14 mouse cellular contexts compared by ENCODE assay signal in genomic region chr1:136401281-136401680, GRCm38 (mm10). TPM values are rescaled to one million over a fixed set of nuclear protein-coding genes. Genes with fewer than 3 reads are reported as not detected.
DNase-seq lines count a peak whose midpoint lies in the region; TF ChIP-seq lines count a peak whose summit lies in the region.
"Had no signal": no experiment of that assay in that cellular context is flagged by ENCODE, and none has a peak within 500 bp of the region (broad histone marks: within the 10 kb centered on the region; RNA-seq: fewer than 3 reads in every experiment).

No protein-coding gene starts in this region.

- peak; percentile 80 for DNase-seq in right cerebral cortex, adult 18-20 months
- DNase-seq in right cerebral cortex, postnatal 4 days, result no peak
- DNase-seq in frontal cortex, adult 2 months (ENCODE audit: extremely low spot score in 1 of 2, low spot score in 1 of 2), result peak; percentile 67 to 80
- no peak for DNase-seq in heart, postnatal 36 days
- DNase-seq in embryo, embryonic 10.5 days (ENCODE audit: low spot score), result no peak
- DNase-seq in retina, embryonic 14.5 days (ENCODE audit: low spot score), result no peak
- DNase-seq: cerebellum, adult 11 months; cerebellum, postnatal 36 days; lung, embryonic 14.5 days had no signal

- intact Hi-C loops in heart, postnatal 36 days (cut with DNase I), result no loop called here

- TF ChIP-seq CTCF in olfactory bulb, adult 2 months (IDR thresholded peaks at IDR 0.05; ENCODE audit: insufficient read depth, low read depth, low read length), result no peak

- H3K4me1 ChIP-seq in olfactory bulb, adult 2 months (ENCODE audit: control insufficient read depth, insufficient read depth, low read length), result peaks cover 11% of the 10 kb centered on the region
- H3K4me1 ChIP-seq: embryonic facial prominence, embryonic 13.5 days; heart, embryonic 13.5 days; intestine, embryonic 15.5 days had no signal

- TF ChIP-seq POLR2A in olfactory bulb, adult 2 months (IDR thresholded peaks at IDR 0.05; ENCODE audit: insufficient read depth, low read depth, low read length), result no peak

- no peak overlapping the region for H3K4me3 ChIP-seq in olfactory bulb, adult 2 months (ENCODE audit: insufficient read depth, low read depth, low read length)
- H3K4me3 ChIP-seq: embryonic facial prominence, embryonic 13.5 days; heart, embryonic 13.5 days; hindbrain, embryonic 10.5 days; intestine, embryonic 15.5 days had no signal

- WGBS in olfactory bulb, adult 2 months, result 27% methylated on average over 8 of the region's 8 CpGs

- H3K27ac ChIP-seq in olfactory bulb, adult 2 months (ENCODE audit: insufficient read depth, low read depth, low read length), result peak overlapping the region; percentile 89
- H3K27ac ChIP-seq: embryonic facial prominence, embryonic 13.5 days; heart, embryonic 13.5 days; hindbrain, embryonic 10.5 days; intestine, embryonic 15.5 days had no signal

RNA-seq across cellular contexts. Expression of gene Ddx59, which starts 13.8 kb away (rescaled TPM):
- 6.6 and 7.8 TPM in 2 replicates for polyA plus RNA-seq in frontal cortex, adult 2 months (2012; rRNA removed)
- not detected in 2 replicates for polyA plus RNA-seq in olfactory bulb, adult 2 months (2012; ENCODE audit: insufficient read depth, insufficient read length, low replicate concordance, missing spikeins)
- 10 to 100 TPM; 11.9 to 14.2 TPM for total RNA-seq in heart, postnatal 36 days (2021)

RNA-seq across cellular contexts. Expression of gene Camsap2, which starts 55.4 kb away (rescaled TPM):
- polyA plus RNA-seq in frontal cortex, adult 2 months (2012; rRNA removed), result 53.6 and 53.7 TPM in 2 replicates
- not detected in 2 replicates for polyA plus RNA-seq in olfactory bulb, adult 2 months (2012; ENCODE audit: insufficient read depth, insufficient read length, low replicate concordance, missing spikeins)
- total RNA-seq in heart, postnatal 36 days (2021), result 10 to 100 TPM; 23.7 to 24.5 TPM

Comparison
In these comparisons a context has a peak if more than half of its experiments do, and no peak if none do; other contexts are left out.
1. DNase-seq: peak in right cerebral cortex, adult 18-20 months (single experiment) and frontal cortex, adult 2 months (2 of 2); none in right cerebral cortex, postnatal 4 days (single experiment), heart, postnatal 36 days (0 of 2), embryo, embryonic 10.5 days (single experiment) and retina, embryonic 14.5 days (single experiment).